Mouse (Mus musculus) CD4-positive helper T cell, adult 2 months (primary cell): ENCODE measurements around the gene Impg2.

Source experiments
- DNase-seq: peaks from one replicate; pipeline ENCODE4 v3.0.0-alpha.2; 2012; ENCODE audit warnings: low read depth, missing footprints, low spot score

Gene Impg2

GRCm38 (mm10) chr16:56204051-56204450 lies at the start of gene Impg2:
Gene Impg2, plus strand, starts transcription at chr16:56204313.
- no peak for DNase-seq

GRCm38 (mm10) chr16:56163466-56163865 lies 40.6 kb upstream of the Impg2 start:
- no peak for DNase-seq

- no peak for DNase-seq
These were observed 33.9 kb upstream of the Impg2 start for GRCm38 (mm10) chr16:56170247-56170646.

- DNase-seq, result no peak
These were observed 28.1 kb upstream of the Impg2 start for GRCm38 (mm10) chr16:56175867-56176581.

GRCm38 (mm10) chr16:56186863-56187262 lies 17.2 kb upstream of the Impg2 start:
- DNase-seq, result no peak

GRCm38 (mm10) chr16:56188198-56188597 lies 15.9 kb upstream of the Impg2 start:
- DNase-seq, result no peak

- no peak for DNase-seq
These were observed 8.6 kb downstream of the Impg2 start for GRCm38 (mm10) chr16:56212740-56213139.

- DNase-seq, result no peak
These were observed 23.6 kb downstream of the Impg2 start for GRCm38 (mm10) chr16:56227686-56228085.

- no peak for DNase-seq
These were observed 25.3 kb downstream of the Impg2 start for GRCm38 (mm10) chr16:56229455-56229854.

- no peak for DNase-seq
These were observed 27.2 kb downstream of the Impg2 start for GRCm38 (mm10) chr16:56231300-56231699.

GRCm38 (mm10) chr16:56232736-56233135 lies 28.6 kb downstream of the Impg2 start:
- DNase-seq, result no peak

- DNase-seq, result no peak
These were observed 41.9 kb downstream of the Impg2 start for GRCm38 (mm10) chr16:56246031-56246430.

GRCm38 (mm10) chr16:56273917-56274316 lies 69.8 kb downstream of the Impg2 start:
- no peak for DNase-seq

GRCm38 (mm10) chr16:56279060-56279459 lies 74.9 kb downstream of the Impg2 start:
- DNase-seq, result no peak

GRCm38 (mm10) chr16:56279752-56280151 lies 75.6 kb downstream of the Impg2 start:
- DNase-seq, result no peak

- DNase-seq, result no peak
These were observed 77.2 kb downstream of the Impg2 start for GRCm38 (mm10) chr16:56281336-56281735.

- no peak for DNase-seq
These were observed 79.2 kb downstream of the Impg2 start for GRCm38 (mm10) chr16:56283330-56283729.

GRCm38 (mm10) chr16:56283873-56284272 lies 79.8 kb downstream of the Impg2 start:
- DNase-seq, result no peak

GRCm38 (mm10) chr16:56286076-56286475 lies 82.0 kb downstream of the Impg2 start:
- no peak for DNase-seq

- DNase-seq, result no peak
These were observed 82.9 kb downstream of the Impg2 start for GRCm38 (mm10) chr16:56286977-56287376.

GRCm38 (mm10) chr16:56294887-56295286 lies 90.8 kb downstream of the Impg2 start:
- DNase-seq, result no peak

GRCm38 (mm10) chr16:56295888-56296648 lies 92.0 kb downstream of the Impg2 start:
- no peak for DNase-seq

GRCm38 (mm10) chr16:56298248-56298647 lies 94.1 kb downstream of the Impg2 start:
- DNase-seq, result no peak
